Mouse (Mus musculus) ovary, postnatal 14 days (tissue): ENCODE results near the gene D930007J09Rik.

Source experiments
- DNase-seq: peaks from one replicate; pipeline ENCODE4 v3.0.0; 2022; ENCODE audit warnings: low spot score

Gene D930007J09Rik

GRCm38 (mm10) chr13:32802259-32803081 lies at the start of gene D930007J09Rik:
D930007J09Rik (minus strand) TSS chr13:32802849.
- DNase-seq, result peak; percentile 19

GRCm38 (mm10) chr13:32851967-32852366 lies 49.3 kb upstream of the D930007J09Rik start:
- DNase-seq, result no peak

GRCm38 (mm10) chr13:32850668-32851404 lies 48.2 kb upstream of the D930007J09Rik start, which contains the start of gene Serpinb1a:
Serpinb1a (minus strand) TSS chr13:32851185.
- peak; percentile 54 for DNase-seq

GRCm38 (mm10) chr13:32850156-32850555 lies 47.5 kb upstream of the D930007J09Rik start:
- no peak for DNase-seq

GRCm38 (mm10) chr13:32849531-32850123 lies 47.0 kb upstream of the D930007J09Rik start:
- no peak for DNase-seq

GRCm38 (mm10) chr13:32849092-32849491 lies 46.4 kb upstream of the D930007J09Rik start:
- DNase-seq, result no peak

GRCm38 (mm10) chr13:32846221-32846620 lies 43.6 kb upstream of the D930007J09Rik start:
- no peak for DNase-seq

GRCm38 (mm10) chr13:32841349-32841748 lies 38.7 kb upstream of the D930007J09Rik start:
- DNase-seq, result no peak

GRCm38 (mm10) chr13:32839314-32839713 lies 36.7 kb upstream of the D930007J09Rik start:
- no peak for DNase-seq

- no peak for DNase-seq
These were observed 31.9 kb upstream of the D930007J09Rik start for GRCm38 (mm10) chr13:32834513-32834912.

GRCm38 (mm10) chr13:32833237-32833636 lies 30.6 kb upstream of the D930007J09Rik start:
- DNase-seq, result no peak

GRCm38 (mm10) chr13:32832776-32833175 lies 30.1 kb upstream of the D930007J09Rik start:
- DNase-seq, result no peak

- DNase-seq, result no peak
These were observed 29.0 kb upstream of the D930007J09Rik start for GRCm38 (mm10) chr13:32831505-32832273.

GRCm38 (mm10) chr13:32828886-32829285 lies 26.2 kb upstream of the D930007J09Rik start:
- DNase-seq, result no peak

- DNase-seq, result peak; percentile 52
These were observed 25.3 kb upstream of the D930007J09Rik start for GRCm38 (mm10) chr13:32827951-32828350.

GRCm38 (mm10) chr13:32827111-32827822 lies 24.6 kb upstream of the D930007J09Rik start:
- DNase-seq, result no peak

- DNase-seq, result no peak
These were observed 22.9 kb upstream of the D930007J09Rik start for GRCm38 (mm10) chr13:32825546-32825945.

GRCm38 (mm10) chr13:32824377-32825330 lies 22.0 kb upstream of the D930007J09Rik start:
- no peak for DNase-seq

GRCm38 (mm10) chr13:32823126-32823525 lies 20.5 kb upstream of the D930007J09Rik start:
- no peak for DNase-seq

- no peak for DNase-seq
These were observed 19.0 kb upstream of the D930007J09Rik start for GRCm38 (mm10) chr13:32821671-32822070.
